In genomic region chr5:101688581-101688980, GRCm38 (mm10) we compare ENCODE assay signal across 9 mouse cellular contexts. TPM values are rescaled to one million over a fixed set of nuclear protein-coding genes. Genes with fewer than 3 reads are reported as not detected.
DNase-seq lines count a peak whose midpoint lies in the region; ATAC-seq and TF ChIP-seq lines count a peak whose summit lies in the region.
"Had no signal": no experiment of that assay in that cellular context is flagged by ENCODE, and none has a peak within 500 bp of the region (broad histone marks: within the 10 kb centered on the region; RNA-seq: fewer than 3 reads in every experiment).

No protein-coding gene starts in this region.

- peak; percentile 42 for TF ChIP-seq CTCF in liver, postnatal 0 days (IDR thresholded peaks at IDR 0.05; ENCODE audit: low read depth)

- no peaks in the 10 kb centered on the region for H3K9me3 ChIP-seq in heart, embryonic 13.5 days
- H3K9me3 ChIP-seq in liver, postnatal 0 days (ENCODE audit: low read length), result no peaks in the 10 kb centered on the region
- no peaks in the 10 kb centered on the region for H3K9me3 ChIP-seq in stomach, embryonic 14.5 days (ENCODE audit: control insufficient read depth, low read depth, low read length)

- peaks cover 11% of the 10 kb centered on the region for H3K27me3 ChIP-seq in heart, embryonic 13.5 days (replicated peaks)
- H3K27me3 ChIP-seq in liver, postnatal 0 days (ENCODE audit: insufficient read depth, low read length), result peaks cover 10% of the 10 kb centered on the region; the same call in 1 of the 2 replicates
- H3K27me3 ChIP-seq in stomach, embryonic 14.5 days (ENCODE audit: control insufficient read depth, insufficient read depth, low read length), result no peaks in the 10 kb centered on the region

- intact Hi-C loops in heart, postnatal 36 days (cut with DNase I), result no loop called here
- intact Hi-C loops in gastrocnemius, postnatal 36 days (cut with DNase I), result no loop called here

- no peak for ATAC-seq in heart, embryonic 13.5 days (ENCODE audit: extremely low read depth, insufficient number of reproducible peaks, low FRiP score, low TSS enrichment)
- ATAC-seq in granulocyte monocyte progenitor cell, adult 5-6 weeks (replicated peaks; ENCODE audit: poor library complexity, severe bottlenecking), result peak; percentile 63
- ATAC-seq in liver, postnatal 0 days, result no peak
- ATAC-seq in stomach, embryonic 14.5 days (ENCODE audit: insufficient number of reproducible peaks, insufficient read depth, low FRiP score, low read depth), result peak; percentile 37; the same call in 1 of the 2 replicates

- no peak for TF ChIP-seq EP300 in liver, postnatal 0 days (IDR thresholded peaks at IDR 0.05; ENCODE audit: low read depth)

- H3K9ac ChIP-seq in heart, embryonic 13.5 days, result no peak overlapping the region
- H3K9ac ChIP-seq in liver, postnatal 0 days (replicated peaks), result no peak overlapping the region
- H3K9ac ChIP-seq in stomach, embryonic 14.5 days (replicated peaks; ENCODE audit: low read depth, low read length), result no peak overlapping the region

- 15% methylated on average over 15 of the region's 15 CpGs for WGBS in heart, embryonic 13.5 days
- 23% methylated on average over 15 of the region's 15 CpGs for WGBS in liver, postnatal 0 days (ENCODE audit: insufficient replicate concordance)
- WGBS in stomach, embryonic 14.5 days, result 23% methylated on average over 15 of the region's 15 CpGs

- no peak overlapping the region for H3K27ac ChIP-seq in heart, embryonic 13.5 days (replicated peaks)
- H3K27ac ChIP-seq in liver, postnatal 0 days (ENCODE audit: low read depth), result no peak overlapping the region
- no peak overlapping the region for H3K27ac ChIP-seq in stomach, embryonic 14.5 days (ENCODE audit: low read length)

- H3K4me1 ChIP-seq in heart, embryonic 13.5 days, result no peaks in the 10 kb centered on the region
- no peaks in the 10 kb centered on the region for H3K4me1 ChIP-seq in liver, postnatal 0 days (ENCODE audit: insufficient read depth)
- H3K4me1 ChIP-seq in stomach, embryonic 14.5 days (ENCODE audit: control insufficient read depth, insufficient read depth, low read length), result no peaks in the 10 kb centered on the region

- no peak overlapping the region for H3K4me3 ChIP-seq in heart, embryonic 13.5 days
- no peak overlapping the region for H3K4me3 ChIP-seq in liver, postnatal 0 days (ENCODE audit: low read depth, low read length)
- no peak overlapping the region for H3K4me3 ChIP-seq in stomach, embryonic 14.5 days (ENCODE audit: low read depth, low read length)

- peak overlapping the region; percentile 39 for H3K4me2 ChIP-seq in heart, embryonic 13.5 days
- no peak overlapping the region for H3K4me2 ChIP-seq in liver, postnatal 0 days (ENCODE audit: low read depth, low read length)
- H3K4me2 ChIP-seq in stomach, embryonic 14.5 days (replicated peaks; ENCODE audit: low read depth, low read length), result peak overlapping the region; percentile 2; the same call in 1 of the 2 replicates

- no peak for DNase-seq in heart, postnatal 36 days
- peak; percentile 84 for DNase-seq in ZHBTc4 (ENCODE audit: low read depth, low spot score)
- DNase-seq in liver, postnatal 0 days, result peak; percentile 21
- DNase-seq in layer of hippocampus, adult 9-11 months, result no peak
- no peak for DNase-seq in gastrocnemius, postnatal 36 days

- no peaks in the 10 kb centered on the region for H3K36me3 ChIP-seq in heart, embryonic 13.5 days
- no peaks in the 10 kb centered on the region for H3K36me3 ChIP-seq in liver, postnatal 0 days (replicated peaks; ENCODE audit: insufficient read depth, low read length)
- H3K36me3 ChIP-seq in stomach, embryonic 14.5 days (ENCODE audit: control insufficient read depth, insufficient read depth, low read length), result no peaks in the 10 kb centered on the region
- H3K36me3 ChIP-seq: G1E had no signal

RNA-seq across cellular contexts. Expression of gene Nkx6-1, which starts 23.8 kb away (rescaled TPM):
- polyA plus RNA-seq in heart, embryonic 13.5 days (2015; fragmentation: Nextera tagmentation; extraction: Ambion mirVana), result 0.08 and 0.19 TPM in 2 replicates
- under 1 TPM in 1 of 2 experiments, not detected in 1; 0.11 TPM for total RNA-seq in heart, postnatal 36 days (2021)
- not detected in 2 replicates for total RNA-seq in granulocyte monocyte progenitor cell, adult 5-6 weeks (2014; fragmentation: Nextera tagmentation)
- total RNA-seq in granulocyte monocyte progenitor cell, adult 5-6 weeks (2017), result not detected in 2 replicates
- not detected in 2 replicates for polyA plus RNA-seq in liver, postnatal 0 days (2015; fragmentation: Nextera tagmentation; extraction: Ambion mirVana)
- polyA plus RNA-seq in stomach, embryonic 14.5 days (2014; fragmentation: Nextera tagmentation; extraction: Ambion mirVana), result 3.3 and 4.5 TPM in 2 replicates
- total RNA-seq in gastrocnemius, postnatal 36 days (2021), result not detected
- polyA plus RNA-seq: G1E had no signal

Comparison
In these comparisons a context has a peak if more than half of its experiments do, and no peak if none do; other contexts are left out.
1. ATAC-seq: peak in granulocyte monocyte progenitor cell, adult 5-6 weeks (single experiment) and stomach, embryonic 14.5 days (single experiment); none in heart, embryonic 13.5 days (single experiment) and liver, postnatal 0 days (single experiment).
2. DNase-seq: peak in ZHBTc4 (single experiment) and liver, postnatal 0 days (single experiment); none in heart, postnatal 36 days (0 of 2), layer of hippocampus, adult 9-11 months (single experiment) and gastrocnemius, postnatal 36 days (0 of 2).